Mouse (Mus musculus) liver, embryonic 14.5 days (tissue): Measurements from ENCODE around the gene Gm45799.

Source experiments
- CTCF ChIP-seq: IDR thresholded peaks from 2 replicates; pipeline ENCODE4 v1.5.1; 2016; ENCODE audit warnings: antibody characterized with exemption, low read depth, control low read depth
- EP300 ChIP-seq: IDR thresholded peaks from 2 replicates; pipeline ENCODE4 v1.6.1; 2016; ENCODE audit warnings: antibody characterized with exemption, low read depth

- TF ChIP-seq CTCF (no peak), EP300 (no peak)
These were observed 81.6 kb downstream of the Gm45799 start for GRCm38 (mm10) chr7:105721916-105722315.
